Mouse (Mus musculus) subcutaneous adipose tissue, adult 2 months (tissue): Measurements from ENCODE around the gene Itsn1. TPM values are rescaled to one million over a fixed set of nuclear protein-coding genes. Genes with fewer than 3 reads are reported as not detected.

ENCODE experiments used
- polyA plus RNA-seq: library from polyadenylated mRNA; depleted of rRNA; stranded (reverse); fragments of >200 nt; gene quantifications from 2 replicates; pipeline ENCODE4 v1.2.3, GENCODE M21; 2012; ENCODE audit warnings: low replicate concordance; rRNA removed

The Itsn1 gene
- polyA plus RNA-seq: 51.2 and 52.6 TPM in 2 replicates

DNA sequence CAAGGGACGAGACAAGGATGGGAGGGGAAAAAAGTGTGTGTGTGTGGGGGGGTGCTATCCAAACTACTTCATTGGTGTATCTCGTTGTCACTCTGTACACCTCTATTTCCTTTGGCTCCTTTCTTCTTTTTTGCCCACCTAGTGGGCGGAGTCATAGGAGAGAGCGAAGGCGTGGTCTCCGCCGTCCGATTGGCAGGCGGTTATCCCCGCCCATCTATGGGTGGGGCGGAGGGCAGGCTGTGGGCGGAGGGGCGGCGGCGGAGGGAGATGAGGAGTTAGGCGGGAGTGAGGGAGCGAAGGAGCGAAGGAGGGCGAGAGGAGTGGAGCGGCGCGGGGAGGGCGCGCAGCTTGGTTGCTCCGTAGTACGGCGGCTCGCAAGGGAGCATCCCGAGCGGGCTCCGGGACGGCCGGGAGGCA, at the start of gene Itsn1:
Itsn1 (plus strand) TSS at position 216 of the 417 bp plus-strand sequence.

DNA sequence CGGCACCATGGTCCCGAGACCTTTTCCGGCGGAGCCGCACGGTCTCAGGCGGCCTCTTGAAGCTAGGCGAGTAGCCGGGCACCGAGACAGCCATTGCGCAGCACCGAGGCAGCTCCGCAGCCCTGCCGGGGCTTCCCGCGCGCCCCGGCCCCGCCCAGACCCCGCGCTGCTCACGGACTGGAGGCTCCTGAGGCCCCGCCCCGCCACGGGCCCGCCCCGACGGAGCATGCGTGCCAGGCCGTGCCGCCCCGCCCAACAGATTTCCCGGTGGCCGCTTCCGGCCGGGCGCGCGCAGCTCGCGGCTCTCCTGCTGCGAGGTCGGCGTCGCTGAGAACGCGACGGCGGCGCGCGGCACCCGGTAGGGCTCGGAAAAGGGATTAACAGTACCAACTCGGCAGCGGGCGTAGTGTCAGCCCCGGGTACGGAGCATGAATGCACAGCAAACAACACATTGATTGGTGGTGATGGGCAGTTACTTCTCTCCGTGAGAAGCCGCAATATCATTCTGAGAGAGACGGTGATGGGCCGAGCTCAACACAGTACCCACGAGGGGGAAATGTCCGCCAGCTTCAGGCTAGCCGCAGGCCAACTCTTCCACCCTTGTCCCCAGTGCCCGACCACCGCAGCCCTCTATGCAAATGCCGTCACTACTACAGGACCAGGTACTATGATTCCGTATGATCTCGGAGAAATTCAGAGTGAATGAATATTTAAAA, 40.3 kb upstream of the Itsn1 start, which contains the start of gene Donson:
Donson (minus strand) TSS at position 152 of the 716 bp plus-strand sequence.

DNA sequence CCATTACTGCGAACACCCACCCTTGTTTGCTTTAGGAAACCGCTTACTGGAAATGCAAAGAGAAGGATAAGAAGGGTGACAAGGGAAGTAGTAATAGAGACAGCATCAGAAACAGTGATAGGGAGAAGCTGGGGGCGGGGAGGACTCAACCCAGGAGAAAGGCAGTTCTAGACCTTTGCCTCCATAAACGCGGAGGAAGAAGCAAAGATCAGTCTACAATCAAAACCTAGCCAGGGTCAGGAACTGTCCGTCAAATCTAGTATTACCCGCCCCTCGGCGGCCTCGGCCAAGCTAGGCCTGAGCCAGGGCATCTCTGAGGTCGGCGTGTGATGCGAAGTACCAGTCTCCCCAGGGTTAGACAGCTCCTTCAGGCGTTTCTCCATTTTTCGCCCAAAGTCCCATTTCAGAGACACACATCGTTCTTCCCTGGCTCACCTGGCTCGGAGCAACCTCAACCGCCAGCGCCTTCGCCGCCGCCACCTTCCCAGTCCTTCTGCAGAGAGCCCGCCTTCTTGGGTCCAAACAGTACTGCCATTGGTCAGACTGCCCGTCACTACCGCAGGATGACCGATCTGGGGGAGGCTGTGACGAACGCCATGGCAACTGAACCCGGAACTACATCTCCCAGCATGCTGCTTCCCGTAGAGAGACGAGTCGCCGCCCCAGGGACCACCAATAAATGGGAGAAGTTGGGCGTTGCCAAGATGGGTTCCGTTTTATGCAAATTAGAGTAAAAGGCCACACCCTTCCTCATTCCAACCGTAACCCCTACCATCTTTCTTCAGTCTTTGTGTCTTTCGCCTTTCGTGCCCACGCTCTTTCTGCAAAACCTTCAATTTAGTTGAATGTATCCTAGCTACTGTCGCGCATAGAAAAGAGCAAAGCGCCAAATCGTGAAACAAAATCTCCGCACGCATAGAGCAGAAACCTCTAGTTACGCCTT, 687 bp upstream of the Itsn1 start, which contains the start of gene Cryzl1:
Cryzl1 (minus strand) TSS at position 853 of the 943 bp plus-strand sequence.

Other genes with a start within 250 kb of the Itsn1 start
- gene Ifnar1, start 244.0 kb upstream of the Itsn1 start, polyA plus RNA-seq: 33.9 and 38.6 TPM in 2 replicates
- 30.0 and 31.0 TPM in 2 replicates for gene Ifngr2, start 182.2 kb upstream of the Itsn1 start, polyA plus RNA-seq
- gene Tmem50b, start 131.5 kb upstream of the Itsn1 start, polyA plus RNA-seq: 51.3 and 70.5 TPM in 2 replicates
- 2.6 and 3.0 TPM in 2 replicates for gene Dnajc28, start 110.3 kb upstream of the Itsn1 start, polyA plus RNA-seq
- 27.3 and 52.4 TPM in 2 replicates for gene Gart, start 82.3 kb upstream of the Itsn1 start, polyA plus RNA-seq
- gene Son, start 81.8 kb upstream of the Itsn1 start, polyA plus RNA-seq: 133 and 191 TPM in 2 replicates
- gene Donson, start 40.5 kb upstream of the Itsn1 start, polyA plus RNA-seq: 4.7 and 9.0 TPM in 2 replicates
- gene Cryzl1, start 306 bp upstream of the Itsn1 start, polyA plus RNA-seq: 31.1 and 37.4 TPM in 2 replicates